Mouse (Mus musculus) intestine, postnatal 0 days (tissue): ENCODE measurements around the gene Gm47841. TPM values are rescaled to one million over a fixed set of nuclear protein-coding genes. Genes with fewer than 3 reads are reported as not detected.

Experiments used
- ATAC-seq: fragments of 200-750 bp; cut with Nextera tagmentation; 2 replicates; pipeline ENCODE4 v1.8.0; 2017; ENCODE audit warnings: mild to moderate bottlenecking, moderate TSS enrichment, moderate library complexity
- H3K27ac ChIP-seq: fragments of 300-500 bp; sonication (generic); 2 replicates; pipeline ENCODE4 v1.5.1; 2014; ENCODE audit warnings: mild to moderate bottlenecking, low read depth, low read length, moderate library complexity
- H3K27me3 ChIP-seq: fragments of 300-500 bp; sonication (generic); replicated peaks from 2 replicates; pipeline ENCODE4 v1.6.1; 2014; ENCODE audit warnings: low read length, mixed read lengths; ENCODE audit not compliant: control insufficient read depth, insufficient read depth
- H3K36me3 ChIP-seq: fragments of 300-500 bp; sonication (generic); 2 replicates; pipeline ENCODE4 v1.6.1; 2014; ENCODE audit warnings: mild to moderate bottlenecking, moderate library complexity; ENCODE audit not compliant: control insufficient read depth, insufficient read depth
- H3K4me1 ChIP-seq: fragments of 300-500 bp; sonication (generic); replicated peaks from 2 replicates; pipeline ENCODE4 v1.6.1; 2014; ENCODE audit warnings: antibody characterized with exemption, low read length, mixed read lengths; ENCODE audit not compliant: control insufficient read depth, insufficient read depth
- H3K4me2 ChIP-seq: fragments of 300-500 bp; sonication (generic); replicated peaks from 2 replicates; pipeline ENCODE4 v1.6.1; 2014; ENCODE audit warnings: low read depth, mild to moderate bottlenecking, moderate library complexity
- H3K4me3 ChIP-seq: fragments of 300-500 bp; sonication (generic); 2 replicates; pipeline ENCODE4 v1.5.1; 2014; ENCODE audit warnings: low read depth, low read length
- H3K9ac ChIP-seq: fragments of 300-500 bp; sonication (generic); 2 replicates; pipeline ENCODE4 v1.6.1; 2014; ENCODE audit warnings: mild to moderate bottlenecking, low read depth, low read length
- H3K9me3 ChIP-seq: fragments of 300-500 bp; sonication (generic); 2 replicates; pipeline ENCODE4 v1.6.1; 2016; ENCODE audit warnings: mixed run types; ENCODE audit not compliant: control insufficient read depth
- CTCF ChIP-seq: sonication (generic); IDR thresholded peaks from 2 replicates; pipeline ENCODE4 v1.5.1; 2016; ENCODE audit warnings: low read depth, mild to moderate bottlenecking, control low read depth, antibody characterized with exemption, moderate library complexity
- WGBS: fragments of 180-500 bp; shearing (Covaris S2); extraction: QIAGEN DNeasy Blood & Tissue Kit; methylation state at CpG from one replicate; pipeline ENCODE4 v1.1.7; 2014; 5-methylcytosine and 5-hydroxymethylcytosine counted together
- polyA plus RNA-seq: library from polyadenylated mRNA; unstranded; fragments of >200 nt; fragmentation: Nextera tagmentation; extraction: Ambion mirVana; gene quantifications from 2 replicates; pipeline ENCODE4 v1.2.1, GENCODE M21; 2015

The Gm47841 gene
- polyA plus RNA-seq, 1 experiment from 2014 or later: not detected

DNA sequence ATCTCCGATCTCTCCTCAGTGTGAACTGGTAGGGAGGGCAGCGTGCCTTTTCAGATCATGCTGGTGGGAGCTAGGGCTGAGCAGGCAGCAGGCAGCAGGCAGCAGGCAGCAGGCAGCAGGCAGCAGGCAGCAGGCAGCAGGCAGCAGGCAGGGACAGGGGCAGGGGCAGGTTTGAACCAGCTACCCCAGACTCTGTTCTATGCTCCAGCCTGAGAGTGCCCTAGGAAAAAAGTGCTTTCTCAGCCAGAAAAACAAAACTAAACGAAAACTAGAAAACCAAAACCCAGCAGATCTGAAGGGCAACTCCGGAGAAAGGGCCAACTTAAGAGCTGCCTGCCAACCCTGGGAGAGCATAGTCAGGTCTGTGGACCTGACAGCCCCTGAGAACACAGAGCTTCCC is 21.5 kb upstream of the Gm47841 start:
- TF ChIP-seq CTCF: no peak
- Histone ChIP-seq H3K9ac (no peak overlapping the region), H3K36me3 (no peaks in the 10 kb centered on the region), H3K27me3 (no peaks in the 10 kb centered on the region), H3K4me3 (no peak overlapping the region), H3K27ac (no peak overlapping the region), H3K9me3 (no peaks in the 10 kb centered on the region), H3K4me1 (0 out of 2 replicates have a peak, but pooled peaks cover 10% of the 10 kb centered on the region), H3K4me2 (no peak overlapping the region)
- 77% methylated on average over 4 of the region's 4 CpGs for WGBS
- ATAC-seq: no peak

DNA sequence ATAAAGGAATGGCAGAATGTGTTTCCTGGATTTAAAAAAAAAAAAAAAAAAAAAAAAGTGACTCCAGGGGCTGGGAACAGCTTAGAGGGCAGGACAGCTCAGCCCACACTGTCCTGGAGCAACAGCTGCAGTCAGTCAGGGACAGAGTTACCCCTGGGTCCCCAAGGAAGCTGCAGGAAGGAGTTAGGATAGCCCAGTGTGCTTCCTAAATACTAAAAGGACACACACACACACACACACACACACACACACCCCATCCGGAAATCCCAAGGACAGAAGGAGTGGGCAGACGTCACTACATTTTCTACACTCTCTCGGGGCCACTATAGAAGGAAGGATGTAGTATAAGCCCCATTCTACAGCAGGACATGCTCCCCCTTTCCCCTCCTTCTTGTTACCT is 20.8 kb upstream of the Gm47841 start:
- Histone ChIP-seq H3K4me2 (no peak overlapping the region), H3K36me3 (no peaks in the 10 kb centered on the region), H3K9ac (no peak overlapping the region), H3K27me3 (no peaks in the 10 kb centered on the region), H3K4me1 (0 out of 2 replicates have a peak, but pooled peaks cover 10% of the 10 kb centered on the region), H3K9me3 (no peaks in the 10 kb centered on the region), H3K4me3 (no peak overlapping the region), H3K27ac (no peak overlapping the region)
- 62% methylated on average over 3 of the region's 3 CpGs for WGBS
- ATAC-seq: no peak
- no peak for TF ChIP-seq CTCF

DNA sequence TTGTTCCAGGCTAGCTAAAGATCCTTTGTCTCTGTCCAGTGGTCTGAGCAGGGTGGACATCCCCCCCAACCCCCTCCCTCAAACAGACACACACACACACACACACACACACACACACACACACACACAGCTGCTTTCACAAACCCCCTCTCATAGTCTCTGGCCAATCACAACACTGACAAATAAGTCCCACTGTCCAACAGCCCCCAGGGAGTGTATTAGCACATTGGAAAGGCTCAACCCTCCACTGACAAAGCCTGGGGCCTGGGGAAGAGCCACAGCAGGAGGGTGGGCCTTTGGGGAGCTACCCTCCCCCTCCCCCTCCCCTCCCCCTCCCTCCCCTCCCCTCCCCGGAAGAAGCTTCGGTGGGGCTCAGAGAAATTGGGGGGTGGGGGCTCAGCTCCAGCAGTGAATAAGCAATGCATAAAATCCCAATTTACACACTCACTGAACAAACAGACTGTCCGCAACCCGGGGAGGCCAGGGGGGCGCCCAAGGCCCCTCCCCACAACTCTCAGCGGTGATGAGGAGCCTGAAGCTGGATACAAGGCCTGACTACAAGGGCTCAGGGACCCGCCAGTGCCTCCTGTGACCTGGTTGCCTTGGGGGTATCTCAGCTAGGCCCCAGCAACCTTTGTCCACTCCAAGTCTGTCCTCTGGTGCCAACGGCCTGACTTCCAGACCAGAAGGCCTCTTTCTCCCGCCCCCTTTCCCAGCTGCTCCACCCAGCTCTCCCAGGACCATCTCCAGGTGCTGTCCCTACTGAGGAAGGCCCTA is 19.9 kb upstream of the Gm47841 start:
- H3K27ac ChIP-seq: no peak overlapping the region
- no peak overlapping the region for H3K4me3 ChIP-seq
- H3K9ac ChIP-seq: no peak overlapping the region
- 38% methylated on average over 7 of the region's 9 CpGs for WGBS
- no peaks in the 10 kb centered on the region for H3K9me3 ChIP-seq
- H3K4me2 ChIP-seq: no peak overlapping the region
- TF ChIP-seq CTCF: no peak
- 0 out of 2 replicates have a peak, but pooled peaks cover 10% of the 10 kb centered on the region for H3K4me1 ChIP-seq
- no peaks in the 10 kb centered on the region for H3K27me3 ChIP-seq
- H3K36me3 ChIP-seq: no peaks in the 10 kb centered on the region
- ATAC-seq: no peak

DNA sequence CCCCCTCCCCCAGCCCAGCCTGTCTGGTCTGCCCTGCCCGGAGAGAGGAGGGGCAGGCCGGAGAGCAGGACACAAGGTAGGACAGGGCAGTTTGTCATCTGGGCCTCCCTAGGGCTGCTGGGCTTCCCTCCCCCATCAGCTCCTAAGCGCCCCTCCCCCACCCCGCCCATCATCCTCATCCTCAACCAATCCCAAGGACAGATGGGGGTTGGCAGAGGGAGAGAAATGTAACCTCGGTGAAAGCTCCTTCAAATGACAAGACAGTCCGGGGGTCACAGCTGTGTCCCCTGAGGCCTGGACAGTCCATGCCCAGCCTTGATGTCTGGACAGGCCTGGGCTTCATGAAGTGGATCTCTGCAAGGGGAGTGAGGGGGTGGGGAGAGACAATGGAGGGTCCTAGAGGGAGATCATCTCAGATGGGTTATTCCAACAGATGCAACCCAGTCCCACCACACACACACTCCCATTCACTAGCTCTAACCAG is 19.2 kb upstream of the Gm47841 start:
- Histone ChIP-seq H3K27ac (no peak overlapping the region), H3K27me3 (no peaks in the 10 kb centered on the region), H3K9ac (no peak overlapping the region), H3K4me2 (no peak overlapping the region), H3K9me3 (no peaks in the 10 kb centered on the region), H3K4me3 (no peak overlapping the region), H3K36me3 (no peaks in the 10 kb centered on the region), H3K4me1 (0 out of 2 replicates have a peak, but pooled peaks cover 10% of the 10 kb centered on the region)
- WGBS: 47% methylated on average over 6 of the region's 6 CpGs
- TF ChIP-seq CTCF: no peak
- no peak for ATAC-seq

DNA sequence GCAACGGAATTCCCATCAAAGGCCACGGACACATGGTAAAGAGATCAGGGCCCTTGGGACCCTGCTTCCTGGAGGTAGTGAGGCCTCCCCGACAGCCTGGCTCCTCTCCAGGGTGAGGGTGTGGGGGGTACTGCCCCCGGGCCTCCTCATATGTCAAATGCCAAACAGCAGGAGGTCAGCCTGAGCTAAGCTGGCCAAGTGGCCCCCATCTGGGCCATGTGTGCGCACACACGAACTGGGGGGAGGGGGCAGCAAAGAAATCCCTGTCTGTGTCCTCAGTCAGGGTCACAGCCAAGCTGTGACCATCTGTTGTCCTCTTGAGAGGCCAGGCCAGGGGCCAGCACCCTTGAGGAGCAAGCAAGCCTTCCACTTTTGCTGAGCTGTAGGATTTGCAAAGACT is 17.9 kb upstream of the Gm47841 start:
- no peak for TF ChIP-seq CTCF
- 57% methylated on average over 6 of the region's 6 CpGs for WGBS
- no peak overlapping the region for H3K4me2 ChIP-seq
- ATAC-seq: no peak
- H3K4me3 ChIP-seq: no peak overlapping the region
- 0 out of 2 replicates have a peak, but pooled peaks cover 5% of the 10 kb centered on the region for H3K4me1 ChIP-seq
- no peaks in the 10 kb centered on the region for H3K36me3 ChIP-seq
- H3K27ac ChIP-seq: no peak overlapping the region
- H3K9me3 ChIP-seq: no peaks in the 10 kb centered on the region
- no peaks in the 10 kb centered on the region for H3K27me3 ChIP-seq
- no peak overlapping the region for H3K9ac ChIP-seq

DNA sequence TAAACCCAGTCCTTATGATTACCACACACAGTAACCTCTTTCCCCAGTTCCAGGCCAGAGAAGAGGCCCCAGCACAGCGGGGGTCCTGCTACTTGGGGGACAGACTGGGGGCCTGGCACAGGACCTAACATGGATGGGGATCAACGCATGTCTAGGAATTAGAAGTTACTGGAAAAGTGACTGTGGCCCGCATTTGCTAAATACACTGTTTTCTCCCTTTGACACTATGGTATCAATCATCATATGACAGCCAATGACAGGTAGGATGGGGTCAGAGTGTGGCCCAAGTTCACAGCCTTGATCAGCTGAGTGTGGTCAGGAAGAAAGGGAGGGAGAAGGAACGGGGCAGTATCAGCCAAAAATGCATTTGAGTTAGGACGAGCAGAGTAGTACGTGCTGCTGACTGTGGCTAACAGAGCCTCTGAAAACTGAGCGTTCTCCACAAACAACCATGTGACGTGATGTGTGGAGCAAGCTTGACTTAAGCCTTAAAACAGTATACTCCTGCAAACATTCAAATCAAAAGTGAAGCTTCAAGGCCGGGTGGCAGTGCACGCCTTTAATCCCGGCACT is 13.2 kb upstream of the Gm47841 start:
- H3K9ac ChIP-seq: no peak overlapping the region
- H3K9me3 ChIP-seq: no peaks in the 10 kb centered on the region
- H3K4me3 ChIP-seq: no peak overlapping the region
- no peaks in the 10 kb centered on the region for H3K4me1 ChIP-seq
- no peak for ATAC-seq
- TF ChIP-seq CTCF: no peak
- peaks cover 10% of the 10 kb centered on the region; the same call in 1 of the 2 replicates for H3K27me3 ChIP-seq
- WGBS: 76% methylated on average over 11 of the region's 11 CpGs
- H3K36me3 ChIP-seq: no peaks in the 10 kb centered on the region
- H3K27ac ChIP-seq: no peak overlapping the region
- H3K4me2 ChIP-seq: no peak overlapping the region
